Mouse (Mus musculus): ENCODE data around the gene Cfi. TPM values are rescaled to one million over a fixed set of nuclear protein-coding genes. Genes with fewer than 3 reads are reported as not detected.

Gene Cfi
- total RNA-seq, 4 experiments from 2014 or later, result not detected

- no peak for DNase-seq (ENCODE audit: low spot score in 2 of 2)
These were observed 41.6 kb downstream of the Cfi start for GRCm38 (mm10) chr3:129877327-129877726.

DNA sequence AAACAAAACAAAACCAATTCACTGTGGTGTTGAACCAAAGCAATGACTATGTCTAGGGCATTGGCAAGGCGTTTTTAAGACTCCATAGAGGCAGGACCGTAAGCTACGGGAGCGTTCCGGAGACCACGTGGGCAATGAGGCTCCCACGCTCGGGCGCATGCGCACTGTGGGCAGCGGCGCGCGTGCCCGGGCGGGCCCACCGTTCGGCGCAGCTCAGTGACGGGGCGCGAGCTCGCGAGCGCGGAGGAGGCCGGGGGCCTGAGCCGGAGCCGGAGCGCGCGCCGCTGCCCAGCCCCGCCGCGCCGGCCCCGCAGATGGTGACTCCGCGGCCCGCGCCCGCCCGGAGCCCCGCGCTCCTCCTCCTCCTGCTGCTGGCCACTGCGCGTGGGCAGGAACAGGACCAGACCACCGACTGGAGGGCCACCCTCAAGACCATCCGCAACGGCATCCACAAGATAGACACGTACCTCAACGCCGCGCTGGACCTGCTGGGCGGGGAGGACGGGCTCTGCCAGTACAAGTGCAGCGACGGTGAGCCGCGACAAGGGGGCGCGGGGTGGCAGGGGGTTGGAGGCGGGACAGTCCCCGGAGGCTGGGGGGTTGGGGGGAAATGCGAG is 42.8 kb downstream of the Cfi start, which contains the start of gene Pla2g12a:
Pla2g12a (plus strand) TSS at position 202 of the 617 bp plus-strand sequence.
- peak; percentile 83 to 90 for DNase-seq (ENCODE audit: low spot score in 2 of 2)

DNA sequence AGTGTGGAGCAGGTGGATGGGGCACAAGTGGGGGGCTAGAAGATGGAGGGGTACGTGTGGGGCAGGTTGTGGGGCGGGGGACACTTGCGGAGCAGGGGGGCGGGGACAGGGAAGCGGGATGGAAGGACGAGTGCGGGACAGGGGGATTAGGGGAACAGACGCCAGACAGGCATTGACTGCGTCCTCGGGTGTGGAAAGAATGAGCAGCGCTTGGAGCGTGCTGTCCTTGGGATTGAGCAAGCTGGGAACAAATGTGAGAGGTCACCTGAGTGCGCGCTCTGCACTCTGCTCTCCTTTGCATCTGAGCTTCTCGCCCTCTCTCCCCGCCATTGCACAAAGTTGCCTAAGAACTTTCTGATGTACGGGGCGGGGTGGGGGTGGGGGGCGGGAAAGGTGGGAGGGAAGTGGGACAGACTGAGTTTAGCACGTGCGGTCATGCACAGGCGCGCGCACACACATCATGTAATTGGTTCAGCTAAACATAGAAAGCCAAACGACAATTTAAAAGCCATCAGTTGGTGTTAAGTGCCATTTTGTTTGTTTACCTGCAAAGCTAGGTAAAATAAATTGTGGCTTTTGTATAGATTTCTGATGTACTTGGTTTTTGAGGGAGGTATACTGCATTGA is 43.6 kb downstream of the Cfi start:
- peak in 1 of 2 experiments; percentile 9 for DNase-seq (ENCODE audit: low spot score in 2 of 2)

DNA sequence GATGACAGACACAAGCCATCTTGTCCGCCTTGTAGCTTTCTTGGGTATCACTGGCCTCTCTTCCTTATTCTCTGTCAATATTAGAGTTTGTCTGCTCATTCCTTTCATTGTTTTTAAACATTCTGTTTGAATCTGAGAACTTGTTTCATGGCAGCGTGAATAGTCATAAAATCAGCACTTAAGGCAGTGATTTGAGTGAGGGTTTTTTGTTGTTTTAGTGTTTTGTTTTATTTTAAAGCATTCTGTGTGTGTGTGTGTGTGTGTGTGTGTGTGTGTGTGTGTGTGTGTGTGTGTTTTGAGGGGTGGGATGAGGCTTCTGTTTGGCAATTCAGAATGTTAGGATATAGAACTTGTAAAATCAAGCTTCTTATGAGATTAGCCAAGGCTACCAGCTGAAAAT is 44.2 kb downstream of the Cfi start:
- DNase-seq (ENCODE audit: low spot score in 2 of 2), result no peak

DNA sequence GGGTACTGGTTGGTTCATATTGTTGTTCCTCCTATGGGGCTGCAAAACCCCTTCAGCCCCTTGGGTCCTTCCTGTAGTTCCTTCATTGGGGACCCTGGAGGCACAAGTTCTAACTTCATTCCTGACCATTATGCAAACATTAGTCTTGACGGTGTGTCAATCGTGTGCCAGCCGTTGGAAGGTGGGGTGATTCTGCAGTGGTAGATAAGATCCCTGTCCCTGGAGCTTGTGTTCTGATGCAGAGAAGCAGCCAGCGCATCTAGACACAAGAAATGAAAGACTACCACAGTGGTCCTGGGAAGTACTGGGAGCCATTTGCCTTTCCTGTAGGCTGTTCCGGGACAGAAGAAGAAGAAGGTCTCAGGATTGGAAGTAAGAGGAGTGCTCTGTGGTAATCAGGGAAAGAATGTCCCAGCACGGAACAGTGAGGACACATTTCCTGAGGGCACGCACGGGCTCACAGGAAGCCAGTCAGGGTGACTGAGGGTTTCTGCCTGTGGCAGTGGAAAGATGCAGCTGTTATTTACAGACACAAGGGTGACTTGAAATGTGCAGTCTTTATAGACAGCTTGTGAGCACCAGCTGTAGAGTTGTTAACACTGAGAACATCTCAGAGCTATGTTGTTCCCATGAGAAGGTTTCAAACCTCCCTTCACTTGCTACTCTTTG is 45.4 kb downstream of the Cfi start:
- no peak for DNase-seq (ENCODE audit: low spot score in 2 of 2)

DNA sequence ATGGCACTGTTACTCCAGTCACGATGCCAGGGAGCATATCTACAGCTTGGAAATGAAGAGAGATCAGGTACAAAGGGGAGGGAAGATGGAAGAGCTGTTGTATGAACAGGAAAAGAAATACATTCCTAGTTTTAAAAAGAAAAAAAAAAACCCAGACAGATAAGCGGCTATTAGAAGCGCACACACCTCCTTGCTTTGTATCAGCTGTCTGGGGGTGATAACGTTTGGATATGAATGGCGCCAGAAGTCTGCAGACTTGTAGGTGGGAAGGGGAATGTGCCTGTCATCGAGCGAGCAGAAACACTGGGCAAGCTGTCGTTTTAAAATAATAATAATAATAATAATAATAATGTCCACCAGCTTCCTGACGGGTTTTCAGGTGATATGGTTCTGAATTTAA is 49.9 kb downstream of the Cfi start:
- no peak for DNase-seq (ENCODE audit: low spot score in 2 of 2)

DNA sequence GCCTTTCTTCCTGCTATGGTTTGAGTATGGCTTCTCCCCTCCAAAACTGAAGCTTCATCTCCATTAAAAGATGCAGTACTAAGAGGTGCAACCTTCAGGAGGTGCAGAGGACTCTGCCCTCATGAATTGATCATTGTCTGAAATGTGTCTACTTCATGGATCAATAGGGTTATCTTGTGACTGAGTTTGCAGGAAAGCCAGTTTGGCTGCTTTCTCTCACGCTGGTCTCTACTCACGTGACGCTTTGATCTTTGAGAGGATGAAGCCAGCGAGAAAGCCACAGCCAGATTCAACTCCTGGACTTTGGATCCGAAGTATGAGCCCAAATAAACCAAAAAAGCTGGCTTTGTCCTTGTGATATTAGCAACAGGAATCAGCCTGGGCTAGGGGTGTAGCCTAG is 50.7 kb downstream of the Cfi start:
- DNase-seq (ENCODE audit: low spot score in 2 of 2), result no peak

- no peak for DNase-seq (ENCODE audit: low spot score in 2 of 2)
These were observed 52.3 kb downstream of the Cfi start for GRCm38 (mm10) chr3:129887779-129888517.

GRCm38 (mm10) chr3:129892003-129892402 is 56.3 kb downstream of the Cfi start:
- no peak for DNase-seq (ENCODE audit: low spot score in 2 of 2)

DNA sequence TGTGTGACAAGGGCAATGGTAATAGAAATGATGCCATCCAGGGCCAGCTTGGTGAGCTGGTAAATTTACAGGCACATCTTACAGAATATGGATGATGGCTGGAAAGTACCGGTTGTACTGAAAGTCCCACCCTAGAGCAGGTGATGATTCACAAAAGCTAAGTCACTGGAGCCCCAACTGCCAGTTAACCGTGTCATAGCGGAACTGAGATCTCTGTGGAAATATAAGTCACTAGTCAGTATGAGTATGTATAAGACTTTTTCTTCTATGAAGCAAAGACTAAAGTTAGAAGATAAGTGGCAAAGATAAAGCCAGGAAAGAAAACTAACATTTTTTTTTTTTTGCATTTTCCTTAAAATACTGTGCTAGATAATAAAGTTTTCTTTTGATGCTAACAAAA is 57.5 kb downstream of the Cfi start:
- no peak for DNase-seq (ENCODE audit: low spot score in 2 of 2)

DNA sequence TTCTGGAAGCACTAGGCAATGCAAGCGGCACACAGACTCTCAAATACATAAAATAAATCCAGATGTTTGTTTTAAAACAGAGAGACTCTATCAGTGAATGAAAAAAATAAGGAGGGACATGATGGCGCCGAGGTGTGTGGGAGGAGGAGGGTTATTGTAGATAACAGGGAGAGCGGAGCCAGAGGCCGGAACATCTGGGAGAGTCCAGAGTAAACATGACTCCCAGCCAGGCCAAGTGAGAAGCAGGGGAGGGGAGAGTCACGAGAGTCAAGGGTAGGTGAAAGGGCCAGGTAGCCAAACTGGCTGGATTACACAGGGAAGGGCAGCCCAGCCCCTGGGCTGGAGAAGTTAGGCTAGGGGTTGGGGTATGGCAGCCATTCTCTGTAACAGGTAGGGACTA is 60.9 kb downstream of the Cfi start:
- DNase-seq (ENCODE audit: low spot score in 2 of 2), result no peak

DNA sequence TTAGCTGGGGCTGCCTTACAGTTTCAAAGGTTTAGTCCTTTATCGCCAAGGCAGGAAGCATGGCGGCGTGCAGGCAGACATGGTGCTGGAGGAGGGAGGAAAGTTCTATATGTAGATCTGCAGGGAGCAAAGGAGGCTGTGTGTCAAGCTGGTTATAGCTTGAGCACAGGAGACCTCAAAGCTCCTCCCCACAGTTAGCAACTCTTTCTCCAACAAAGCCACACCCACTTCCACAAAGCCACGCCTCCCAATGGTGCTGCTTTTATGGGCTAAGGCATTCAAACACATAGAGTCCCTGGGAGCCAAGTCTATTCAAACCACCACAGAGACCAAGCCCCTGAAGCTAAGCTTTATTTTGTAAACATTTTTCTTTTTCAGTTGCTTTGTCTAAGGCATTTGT is 63.2 kb downstream of the Cfi start:
- DNase-seq (ENCODE audit: low spot score in 2 of 2), result no peak

DNA sequence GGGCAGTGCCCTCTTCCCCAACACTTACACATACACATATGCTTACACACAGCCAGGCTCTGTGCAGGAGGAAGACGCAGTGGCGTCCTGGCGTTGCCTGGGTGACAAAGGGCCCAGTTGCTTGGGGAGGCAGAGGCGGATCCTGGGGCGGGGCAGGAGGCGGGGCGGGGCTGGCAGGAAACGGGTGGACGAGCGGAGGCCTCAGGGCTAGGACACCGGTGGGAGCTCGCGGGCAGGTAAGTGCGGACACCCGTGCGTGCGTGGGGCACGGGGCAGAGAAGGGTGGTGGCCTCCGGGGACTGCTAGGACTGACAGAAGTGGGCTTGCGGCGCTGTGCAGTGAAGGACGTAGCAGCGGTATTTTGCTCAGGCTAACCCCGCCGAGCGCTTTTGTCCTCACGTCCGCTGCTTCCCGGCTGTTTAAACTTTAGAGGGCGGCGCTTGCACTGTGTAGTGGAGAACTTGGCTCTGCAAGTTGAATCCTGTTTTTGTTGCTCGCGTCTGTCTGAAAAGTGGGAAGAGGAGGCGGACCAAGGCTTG is 65.7 kb downstream of the Cfi start, which contains the start of gene Casp6:
Casp6 (plus strand) TSS at position 155 of the 539 bp plus-strand sequence.
- peak; percentile 34 to 47 for DNase-seq (ENCODE audit: low spot score in 2 of 2)

DNA sequence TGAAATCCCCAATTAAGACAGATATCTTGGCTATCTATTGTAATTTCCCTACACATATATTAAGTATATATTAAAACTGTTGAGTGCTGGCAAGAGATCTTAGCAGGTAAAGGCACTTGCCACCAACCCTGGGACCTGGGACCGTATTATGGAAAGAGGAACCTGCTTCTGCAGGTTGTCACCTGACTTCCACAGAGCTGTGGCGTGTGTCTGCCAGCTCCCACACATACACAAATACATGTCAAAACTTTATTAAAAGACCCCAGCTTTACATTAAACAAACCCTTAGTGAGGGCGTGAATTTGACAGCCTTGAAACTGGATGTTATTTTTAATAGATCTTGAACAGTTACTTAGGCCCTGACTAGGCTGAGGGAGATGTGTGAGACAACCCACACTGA is 67.7 kb downstream of the Cfi start:
- no peak for DNase-seq (ENCODE audit: low spot score in 2 of 2)

DNA sequence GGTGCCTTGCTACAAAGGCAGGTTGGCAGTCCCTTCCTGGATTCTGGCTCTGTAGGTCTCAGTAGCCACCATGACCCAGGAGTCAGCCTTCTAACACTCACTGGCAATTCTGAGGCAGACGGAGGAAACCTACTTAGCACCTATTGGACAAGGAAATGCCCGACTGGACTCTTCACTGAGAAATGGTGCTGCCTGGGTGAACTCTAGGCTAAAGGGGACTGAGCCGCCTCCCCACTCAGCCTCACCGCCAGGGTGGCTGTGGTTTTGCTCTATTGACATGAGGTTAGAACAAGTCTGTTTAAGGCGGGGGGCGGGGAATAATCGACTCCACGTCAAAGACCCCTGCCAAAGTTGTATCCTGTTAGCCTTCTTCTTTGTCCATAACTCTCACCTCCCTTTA is 68.2 kb downstream of the Cfi start:
- no peak for DNase-seq (ENCODE audit: low spot score in 2 of 2)

DNA sequence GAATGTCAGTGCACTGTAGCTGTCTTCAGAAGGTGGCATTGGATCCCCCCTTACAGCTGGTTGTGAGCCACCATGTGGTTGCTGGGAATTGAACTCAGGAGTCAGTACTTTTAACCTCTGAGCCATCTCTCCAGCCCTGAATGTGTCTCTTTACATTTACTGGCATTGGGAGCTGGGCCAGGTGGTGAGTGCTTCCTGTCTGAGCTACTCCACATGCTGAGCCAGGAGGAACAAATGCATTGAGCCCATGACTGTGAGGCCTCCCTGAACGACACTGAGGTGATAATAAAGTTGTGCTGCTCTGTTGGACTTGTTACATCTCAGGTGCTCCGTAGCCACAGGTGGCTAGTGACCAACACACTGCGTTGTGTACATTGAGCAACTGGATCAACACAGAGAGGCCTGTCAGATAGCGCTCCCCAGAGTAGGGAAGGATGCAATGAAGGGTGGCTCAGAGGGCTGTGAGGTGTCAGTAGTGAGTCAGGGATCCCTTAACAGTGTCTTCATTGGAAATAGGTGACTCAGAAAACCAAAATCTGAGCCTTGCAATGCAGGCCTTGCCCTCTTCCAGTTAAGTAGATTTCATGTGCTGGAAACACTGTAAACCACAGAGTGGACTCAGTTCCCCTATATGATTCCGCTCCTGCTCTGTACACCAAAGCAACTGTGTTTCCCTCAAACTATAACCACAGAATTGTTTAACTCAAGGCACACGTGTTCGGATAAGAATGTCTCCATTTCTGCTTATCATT is 68.9 kb downstream of the Cfi start:
- no peak for DNase-seq (ENCODE audit: low spot score in 2 of 2)

DNA sequence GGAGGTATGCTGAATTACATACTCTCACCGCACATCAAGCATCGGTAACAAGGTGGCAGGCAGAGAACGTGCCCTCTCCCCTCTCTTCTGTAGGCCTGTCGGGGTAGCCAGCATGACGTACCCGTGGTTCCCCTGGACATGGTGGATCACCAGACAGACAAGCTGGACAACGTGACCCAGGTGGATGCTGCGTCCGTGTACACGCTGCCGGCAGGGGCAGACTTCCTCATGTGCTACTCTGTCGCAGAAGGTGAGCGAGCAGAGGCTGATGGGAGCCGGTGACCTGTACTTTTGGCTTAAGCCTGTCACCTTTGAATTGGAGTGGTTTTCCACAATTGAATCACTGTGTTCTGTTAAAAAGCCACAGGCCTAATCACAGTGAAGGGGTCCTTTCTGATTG is 76.3 kb downstream of the Cfi start:
- no peak for DNase-seq (ENCODE audit: low spot score in 2 of 2)

- DNase-seq (ENCODE audit: low spot score in 2 of 2), result no peak
These were observed 77.6 kb downstream of the Cfi start for GRCm38 (mm10) chr3:129913241-129913640.

GRCm38 (mm10) chr3:129917424-129917823 is 81.7 kb downstream of the Cfi start:
- no peak for DNase-seq (ENCODE audit: low spot score in 2 of 2)

- peak; percentile 24 to 36 for DNase-seq (ENCODE audit: low spot score in 2 of 2)
These were observed 82.8 kb downstream of the Cfi start for GRCm38 (mm10) chr3:129918434-129918833.

DNA sequence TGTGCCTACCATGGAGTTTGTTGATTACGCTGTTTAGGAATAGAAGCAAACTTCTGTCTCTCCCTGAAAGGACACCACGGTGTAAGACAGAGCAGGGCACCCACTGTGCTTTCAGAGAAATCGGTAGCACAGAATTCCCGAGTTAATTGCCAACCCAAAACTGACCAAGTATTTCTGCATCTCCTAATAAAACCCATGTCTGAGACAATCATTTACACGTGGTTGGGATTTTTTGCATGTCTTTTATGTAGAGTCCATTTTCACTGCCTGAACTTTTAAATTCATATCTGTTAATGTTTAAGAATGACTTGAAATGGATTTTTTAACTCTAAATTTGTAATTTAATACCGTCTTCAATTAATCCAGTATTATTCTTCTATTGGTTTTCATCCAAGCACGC is 87.9 kb downstream of the Cfi start:
- no peak for DNase-seq (ENCODE audit: low spot score in 2 of 2)

Measured in gastrocnemius, adult 8-10 months (tissue).